Mouse (Mus musculus) common myeloid progenitor, adult 5-6 weeks (primary cell): ENCODE data around the gene Foxm1. TPM values are rescaled to one million over a fixed set of nuclear protein-coding genes. Genes with fewer than 3 reads are reported as not detected.
A peak's percentile ranks its signal among the peaks of the same experiment; 100 is the strongest.

Experiments
- ATAC-seq: replicated peaks from 2 replicates; pipeline ENCODE4 v1.8.0; 2016; ENCODE audit warnings: low read depth, mild to moderate bottlenecking, moderate TSS enrichment, inconsistent platforms; ENCODE audit not compliant: poor library complexity, severe bottlenecking
- total RNA-seq: library from RNA; stranded (forward); fragments of 200-1000, 187-1606 nt; gene quantifications from 2 replicates; pipeline ENCODE4 v1.2.3, GENCODE M21; 2017

Gene Foxm1
- total RNA-seq, 1 experiment from 2014 or later = 19.5 TPM

DNA sequence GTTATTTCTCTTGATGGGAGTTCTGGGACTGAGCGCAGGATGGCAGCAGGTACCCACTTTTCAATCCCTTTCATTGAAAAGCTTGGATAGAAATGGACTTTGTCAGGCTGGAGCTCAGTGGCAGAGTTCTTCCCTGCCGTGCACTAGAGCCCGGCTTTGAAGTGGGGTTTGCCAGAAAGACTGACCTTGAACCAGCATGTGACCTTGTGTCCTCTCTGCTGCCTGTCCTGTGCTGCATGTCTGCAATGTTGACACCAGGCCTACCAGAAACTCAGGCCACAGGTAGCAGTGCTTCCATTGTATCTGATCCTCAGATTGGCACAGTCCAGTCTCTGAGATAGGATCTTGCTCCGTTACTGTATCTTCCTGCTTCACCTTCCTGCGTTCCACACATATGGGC is 7.3 kb downstream of the Foxm1 start:
- ATAC-seq = no peak

DNA sequence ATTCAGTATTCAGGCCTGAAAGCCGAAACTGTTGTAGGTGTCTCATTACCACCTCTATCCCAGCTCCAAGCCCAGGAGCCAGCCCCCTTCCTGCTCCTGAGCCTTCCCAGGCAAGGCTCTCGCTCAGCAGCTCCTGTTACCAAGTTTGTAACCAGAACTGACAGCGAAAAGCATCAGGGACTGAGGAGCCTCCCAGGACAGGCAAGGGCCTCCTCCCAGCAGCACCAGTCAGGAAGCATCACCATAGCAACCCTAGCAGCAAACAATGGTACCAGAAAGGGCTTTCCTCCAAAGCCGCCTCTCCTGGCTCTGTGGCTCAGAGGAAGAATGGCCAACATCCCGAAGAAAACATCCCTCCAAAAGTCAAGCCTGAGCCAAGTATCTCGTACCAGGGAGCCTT is 12.4 kb downstream of the Foxm1 start, which contains the start of the genes Tex52 and Gm44596:
Gene Tex52, plus strand, starts transcription at position 265 of the 400 bp plus-strand sequence.
Gene Gm44596, plus strand, starts transcription at position 312 of the 400 bp plus-strand sequence.
- ATAC-seq = no peak

DNA sequence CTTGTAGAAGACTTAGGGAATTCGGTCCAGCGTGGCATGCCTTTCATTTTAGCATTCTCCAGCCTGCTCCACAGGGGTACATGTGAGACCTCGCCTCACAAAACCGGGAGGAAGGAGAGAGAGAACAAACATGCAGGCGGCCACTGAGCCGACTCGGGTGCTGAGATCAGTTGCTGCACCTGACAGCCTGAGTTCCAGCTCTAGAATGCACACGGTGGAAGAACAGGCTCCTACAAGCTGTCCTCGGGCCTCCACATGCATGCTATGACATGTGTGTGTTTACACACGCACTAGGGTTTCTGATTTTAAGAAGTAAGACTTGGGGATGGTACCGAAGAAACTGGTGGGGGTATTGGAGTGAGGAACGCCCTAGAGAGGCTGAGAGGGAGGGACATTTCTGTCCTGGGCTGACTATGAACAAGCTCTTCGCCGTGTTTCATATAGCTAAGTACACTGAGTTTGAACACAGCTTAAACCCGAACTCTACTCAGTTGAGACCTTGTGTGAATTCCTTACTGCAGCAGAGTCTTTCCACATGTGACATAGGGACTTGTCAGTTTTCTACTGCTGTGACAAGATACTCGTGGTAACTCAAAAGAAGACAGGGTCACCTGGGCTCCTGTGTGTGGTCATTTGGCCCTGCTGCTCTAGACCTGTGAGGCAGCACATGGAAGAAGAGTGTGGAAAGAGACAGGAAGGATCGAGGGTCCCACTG is 13.8 kb downstream of the Foxm1 start:
- no peak for ATAC-seq

DNA sequence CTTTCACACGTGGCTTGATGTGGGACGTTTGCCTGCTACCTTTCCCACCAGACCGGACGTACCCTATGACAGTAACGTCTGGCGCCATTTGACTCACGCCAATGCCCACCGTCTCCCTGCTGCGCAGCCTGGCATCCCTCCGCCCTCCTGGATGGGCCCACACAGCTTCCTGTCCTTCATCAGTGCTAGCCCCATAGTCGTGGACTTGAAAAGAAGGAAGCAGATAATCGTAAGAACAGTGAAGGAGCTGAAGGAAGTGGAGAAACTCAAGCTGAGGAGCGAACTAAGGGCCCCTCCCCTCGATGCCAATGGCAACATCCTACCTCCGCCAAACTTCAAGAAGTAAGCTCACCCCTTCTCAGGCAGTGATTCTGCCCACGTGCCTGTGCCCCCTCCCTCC is 16.9 kb downstream of the Foxm1 start:
- ATAC-seq = peak; percentile 66

DNA sequence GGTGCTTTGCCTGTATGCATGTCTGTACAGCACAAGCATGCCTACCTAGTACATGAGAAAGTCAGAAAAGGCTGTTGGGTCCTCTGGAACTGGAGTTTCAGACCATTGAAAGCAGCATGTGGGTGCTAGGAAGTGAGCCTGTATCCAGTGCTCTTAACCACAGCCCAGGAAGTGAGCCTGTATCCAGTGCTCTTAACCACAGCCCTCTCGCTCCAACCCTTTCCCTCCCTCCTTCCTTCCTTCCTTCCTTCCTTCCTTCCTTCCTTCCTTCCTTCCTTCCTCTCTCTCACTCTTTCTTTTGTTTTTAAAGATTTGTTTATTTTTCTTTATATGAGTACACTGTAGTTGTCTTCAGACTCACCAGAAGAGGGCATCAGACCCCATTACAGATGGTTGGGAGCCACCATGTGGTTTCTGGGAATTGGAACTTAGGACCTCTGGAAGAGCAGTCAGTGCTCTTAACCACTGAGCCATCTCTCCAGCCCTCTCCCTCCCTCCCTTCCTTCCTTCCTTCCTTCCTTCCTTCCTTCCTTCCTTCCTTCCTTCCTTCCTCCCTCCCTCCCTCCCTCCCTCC is 17.9 kb downstream of the Foxm1 start:
- ATAC-seq = peak; percentile 54; the same call in 1 of the 2 replicates

DNA sequence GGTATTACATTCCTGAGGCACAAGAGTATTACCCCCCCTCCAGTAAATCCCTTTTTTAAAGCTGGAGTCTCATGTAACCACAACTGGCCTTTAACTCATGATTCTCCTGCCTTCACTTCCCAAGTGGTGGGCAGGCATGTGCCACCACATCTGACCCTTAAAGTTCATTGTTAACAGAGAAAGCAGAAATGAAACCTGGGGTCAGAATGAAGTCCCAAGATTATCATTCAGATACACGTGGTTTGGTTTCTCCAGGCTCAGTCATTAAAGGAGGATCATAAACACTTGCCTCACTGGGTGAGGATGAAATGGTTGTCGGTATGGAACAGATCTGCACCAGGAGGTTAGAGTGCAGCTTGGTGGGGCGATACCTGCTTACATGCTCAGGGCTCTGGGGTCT is 18.5 kb downstream of the Foxm1 start:
- peak; percentile 72 for ATAC-seq

DNA sequence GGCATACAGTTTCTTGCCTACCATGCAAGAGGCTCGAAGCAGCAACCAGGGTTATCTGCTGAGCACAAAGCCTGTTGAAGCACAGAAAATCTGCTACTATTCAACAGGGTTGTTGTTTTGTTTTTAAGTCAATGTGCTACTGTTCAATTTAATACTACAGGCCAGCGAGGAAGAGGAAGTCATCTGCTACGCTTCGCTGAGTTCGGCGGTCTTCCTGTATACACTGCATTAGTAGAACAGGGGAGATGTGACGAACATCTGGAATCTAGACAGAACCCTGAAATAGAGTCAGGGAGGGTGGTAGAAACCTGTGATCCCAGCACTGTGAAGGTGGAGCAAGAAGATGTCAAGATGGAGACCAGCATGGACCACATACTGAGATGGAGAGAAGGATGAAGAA is 21.0 kb downstream of the Foxm1 start:
- no peak for ATAC-seq

DNA sequence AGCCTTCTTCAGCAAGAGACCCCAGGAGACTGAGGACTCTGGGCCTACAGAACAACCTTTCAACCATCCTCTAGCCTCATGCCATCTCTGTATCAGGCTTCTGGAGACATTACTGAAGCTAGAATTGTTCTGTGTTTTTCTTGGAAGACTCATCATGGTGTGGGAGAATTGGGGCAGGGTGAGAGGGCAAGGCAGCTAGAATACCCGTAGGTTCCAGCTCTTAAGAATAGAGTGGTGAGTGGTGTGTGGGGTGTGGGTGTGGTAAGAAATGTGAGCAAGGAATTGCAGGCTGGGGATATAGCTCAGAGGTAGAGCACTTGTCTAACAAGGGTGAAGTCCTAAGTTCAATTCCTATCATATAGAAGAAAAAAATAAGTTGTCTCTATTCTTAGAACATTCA is 22.3 kb downstream of the Foxm1 start:
- ATAC-seq = no peak

DNA sequence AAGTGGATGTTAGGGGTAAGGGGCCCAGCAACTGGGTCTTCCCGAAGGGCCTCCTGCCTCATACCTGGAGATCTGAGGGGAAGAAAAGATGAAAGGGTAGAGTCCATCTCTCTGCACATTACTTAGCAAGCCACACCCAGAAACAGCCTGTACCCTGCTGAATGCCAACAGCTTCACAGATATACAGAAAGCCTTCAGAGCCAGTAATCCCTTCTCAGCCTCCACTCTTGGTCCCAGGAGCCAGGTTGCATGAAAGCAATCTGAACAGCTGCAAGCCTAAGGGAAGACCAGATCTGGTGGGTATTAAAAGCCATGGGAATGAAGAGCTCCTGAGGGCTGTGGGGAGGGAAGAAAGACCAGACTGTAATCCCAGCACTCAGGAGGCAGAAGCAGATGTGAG is 26.4 kb downstream of the Foxm1 start:
- ATAC-seq = no peak

DNA sequence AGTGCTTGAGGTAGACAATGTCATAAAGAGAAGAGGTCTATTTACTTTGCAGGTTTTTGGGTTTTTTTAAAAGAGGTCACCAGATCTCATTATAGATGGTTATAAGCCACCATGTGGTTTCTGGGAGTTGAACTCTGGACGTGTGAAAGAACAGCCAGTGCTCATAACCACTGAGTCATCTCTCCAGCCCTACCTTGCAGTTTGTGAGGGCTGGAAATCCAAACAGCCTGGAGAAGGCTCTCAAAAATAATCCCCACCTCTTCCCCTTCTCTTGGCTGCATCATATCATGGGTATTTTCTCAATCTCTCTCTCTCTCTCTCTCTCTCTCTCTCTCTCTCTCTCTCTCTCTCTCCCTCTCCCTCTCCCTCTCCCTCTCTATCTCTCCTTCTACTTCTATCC is 27.9 kb downstream of the Foxm1 start:
- ATAC-seq = no peak

DNA sequence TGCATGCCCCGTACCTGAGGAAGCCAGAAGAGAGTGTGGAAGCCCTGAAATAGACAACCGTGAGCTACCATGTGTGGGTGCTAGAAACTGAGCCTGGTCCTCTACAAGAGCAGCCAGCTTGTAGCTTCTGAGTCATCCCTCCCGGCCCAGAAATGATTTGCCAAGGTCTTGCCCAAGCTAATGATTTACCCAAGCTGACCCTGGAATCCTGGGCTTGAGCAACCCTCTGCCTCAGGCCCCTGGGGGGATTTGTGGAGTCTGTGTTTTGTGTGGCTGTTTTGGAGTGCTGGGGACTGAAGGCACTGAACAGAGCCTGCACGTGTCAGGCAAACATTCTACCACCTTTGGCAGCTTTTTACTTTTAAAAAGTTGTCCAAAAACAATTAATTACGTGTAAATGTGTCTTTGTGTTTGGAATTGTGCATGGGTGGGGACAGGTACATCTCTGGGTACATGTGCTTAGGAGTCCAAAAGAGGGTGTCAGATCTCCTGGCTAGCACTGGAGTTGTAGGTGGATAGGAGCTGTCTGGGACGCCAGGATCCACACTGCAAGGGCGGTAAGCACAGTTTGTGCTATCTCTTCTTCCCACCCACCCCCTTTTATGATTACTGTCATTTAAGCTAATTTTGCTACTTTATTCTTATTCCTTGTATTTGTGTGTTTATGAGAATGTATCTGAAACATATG is 35.0 kb downstream of the Foxm1 start:
- ATAC-seq = no peak

DNA sequence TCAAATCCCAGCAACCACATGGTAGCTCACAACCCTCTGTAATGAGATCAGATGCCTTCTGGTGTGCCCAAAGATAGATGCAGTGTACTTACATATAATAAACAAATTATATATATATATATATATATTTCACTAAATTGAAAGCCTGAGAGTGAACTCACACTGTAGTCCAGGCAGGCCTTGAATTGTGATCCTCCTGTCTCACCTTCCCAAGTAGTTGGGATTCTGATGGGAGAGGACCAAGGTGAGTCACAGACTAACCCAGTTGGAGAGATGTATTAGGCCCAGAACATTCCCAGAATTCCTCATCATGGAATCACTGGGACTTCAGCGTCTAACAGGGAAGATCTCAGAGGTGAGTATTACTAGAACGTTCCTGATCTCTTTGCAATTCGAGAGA is 36.2 kb downstream of the Foxm1 start, which contains the start of gene Nrip2:
Gene Nrip2, plus strand, starts transcription at position 301 of the 400 bp plus-strand sequence.
- ATAC-seq = no peak

DNA sequence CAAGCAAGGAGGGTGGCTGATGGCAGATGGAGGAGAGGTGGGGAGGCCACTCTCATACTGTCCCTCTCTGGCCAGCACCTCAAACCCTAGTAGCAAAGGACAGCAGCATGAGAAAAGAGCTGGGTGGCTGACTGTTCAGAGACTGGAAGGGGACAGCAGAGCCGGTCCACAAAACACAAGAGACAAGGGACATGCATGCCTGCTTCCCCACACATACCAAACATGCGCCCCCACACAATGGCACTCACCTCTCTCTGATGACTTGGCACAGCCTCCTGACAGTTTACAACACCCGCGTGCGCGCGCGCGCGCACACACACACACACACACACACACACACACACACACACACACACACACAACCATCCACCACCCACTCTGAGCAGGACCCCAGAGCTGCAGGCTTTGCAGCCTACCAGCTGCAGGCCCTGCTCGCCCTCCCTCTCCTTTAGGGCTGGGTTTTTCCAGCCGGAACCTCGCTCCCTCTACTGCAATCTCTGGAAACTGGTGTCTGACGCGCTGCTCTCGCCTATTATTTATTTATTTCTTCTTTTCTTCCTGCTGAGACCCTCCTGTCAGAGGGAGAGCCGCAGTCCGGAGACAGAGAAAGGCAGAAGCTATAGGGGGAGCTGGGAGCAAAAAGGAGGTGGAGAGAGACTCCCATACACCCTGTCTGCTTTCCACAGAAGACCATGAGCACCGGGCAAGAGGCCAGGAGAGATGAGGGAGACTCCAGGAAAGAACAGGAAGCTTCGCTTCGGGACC is 36.8 kb downstream of the Foxm1 start:
- no peak for ATAC-seq

DNA sequence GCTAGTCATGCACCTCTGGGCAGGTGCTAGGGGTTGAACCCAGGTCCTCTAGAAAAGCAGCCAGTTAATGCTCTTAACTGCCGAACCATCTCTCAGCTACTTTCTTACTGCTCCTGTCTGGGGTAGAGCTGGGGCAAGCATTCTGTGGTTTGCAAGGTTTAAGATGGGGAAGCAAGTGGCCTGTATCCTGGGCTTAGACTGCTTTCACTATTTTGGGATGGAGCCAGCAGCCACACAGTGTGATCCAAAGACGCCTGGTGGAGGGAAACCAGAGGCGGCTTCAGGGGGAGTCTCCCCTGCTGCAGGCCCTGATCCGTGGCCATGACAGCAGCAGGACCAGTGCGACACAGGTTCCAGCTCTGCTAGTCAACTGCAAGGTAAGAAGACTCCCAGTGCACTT is 41.9 kb downstream of the Foxm1 start:
- ATAC-seq = peak; percentile 50

DNA sequence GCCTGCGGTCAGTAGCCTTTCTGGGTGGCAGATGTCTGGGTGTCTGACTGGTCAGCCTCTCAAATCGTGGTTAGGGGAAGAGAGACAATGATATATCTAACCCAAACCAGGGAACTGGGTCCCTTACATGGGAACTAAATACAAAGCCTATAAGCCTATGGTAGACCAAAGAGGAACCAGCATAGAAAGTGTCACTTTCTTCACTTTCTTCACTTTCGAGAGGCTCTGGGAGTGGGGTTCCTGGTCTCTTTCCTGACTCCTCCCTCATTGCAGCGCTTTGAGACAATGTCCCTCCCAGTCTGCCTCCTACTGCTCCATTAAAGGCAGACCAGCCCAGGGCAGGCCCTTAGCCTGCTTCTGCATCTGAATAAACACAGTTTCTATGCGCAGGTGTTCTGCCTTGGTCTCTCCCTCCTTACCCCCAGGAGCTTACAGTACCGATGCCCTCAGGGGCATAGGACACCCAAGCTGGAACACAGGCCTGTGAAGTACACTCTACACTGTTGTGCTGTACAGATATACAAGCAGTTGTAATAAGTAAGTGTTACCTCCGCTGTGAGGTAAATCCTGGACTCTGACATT is 45.9 kb downstream of the Foxm1 start:
- ATAC-seq = peak; percentile 42

DNA sequence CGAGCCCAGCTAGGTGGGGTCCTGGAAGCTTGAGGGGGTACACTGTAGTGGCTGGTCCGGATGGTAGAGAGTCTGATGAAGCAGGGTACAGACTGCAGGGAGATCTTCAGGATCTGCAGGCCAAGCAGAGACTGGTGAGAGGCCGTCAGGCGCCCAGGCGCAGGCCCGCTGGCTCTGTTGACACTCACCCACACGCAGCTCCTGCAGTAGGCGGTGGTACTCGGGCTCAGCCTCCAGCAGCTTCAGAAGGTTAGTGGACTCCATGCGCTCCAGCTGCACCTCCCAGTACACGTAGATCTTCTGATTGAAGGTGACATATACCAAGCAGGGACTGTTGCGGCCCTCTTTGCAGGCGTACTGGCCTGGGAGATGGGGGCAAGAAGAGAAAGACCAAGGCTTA is 47.5 kb downstream of the Foxm1 start:
- no peak for ATAC-seq

DNA sequence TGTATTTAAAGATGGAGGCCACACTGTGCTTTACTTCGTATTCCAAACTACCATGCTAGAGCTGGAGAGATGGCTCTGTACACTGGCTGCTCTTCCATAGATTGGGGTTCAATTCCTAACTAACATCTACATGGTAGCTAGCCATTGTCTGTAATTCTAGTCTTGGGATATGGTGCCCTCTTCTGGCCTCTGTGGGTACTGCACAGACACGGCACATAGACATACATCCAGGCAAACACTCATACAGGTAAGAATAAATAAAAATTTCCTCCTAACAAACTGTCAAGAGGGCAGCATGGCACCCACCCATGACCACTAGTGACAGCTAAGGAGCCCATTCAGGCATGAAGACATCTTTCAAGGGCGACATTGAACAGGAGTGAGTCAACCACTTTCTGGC is 48.3 kb downstream of the Foxm1 start:
- peak; percentile 80 for ATAC-seq

DNA sequence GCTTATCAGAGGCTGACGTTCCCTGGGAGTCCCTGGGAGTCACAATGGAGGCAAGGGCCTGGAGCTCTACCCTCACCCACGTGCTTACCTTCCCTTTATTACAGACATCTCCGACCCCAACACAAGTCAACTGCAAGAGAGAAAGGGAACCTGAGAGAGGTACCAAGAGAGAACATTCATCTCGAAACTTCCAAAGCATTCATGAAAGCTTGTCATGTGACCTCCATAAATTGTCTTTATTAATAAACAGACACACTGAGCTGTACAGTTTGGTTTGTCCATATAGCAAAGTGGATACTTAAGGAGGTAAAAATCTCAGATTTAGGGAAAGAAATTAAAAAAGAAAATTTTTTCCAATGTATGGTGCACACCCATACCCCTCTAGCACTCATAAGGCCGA is 53.4 kb downstream of the Foxm1 start:
- ATAC-seq = no peak

DNA sequence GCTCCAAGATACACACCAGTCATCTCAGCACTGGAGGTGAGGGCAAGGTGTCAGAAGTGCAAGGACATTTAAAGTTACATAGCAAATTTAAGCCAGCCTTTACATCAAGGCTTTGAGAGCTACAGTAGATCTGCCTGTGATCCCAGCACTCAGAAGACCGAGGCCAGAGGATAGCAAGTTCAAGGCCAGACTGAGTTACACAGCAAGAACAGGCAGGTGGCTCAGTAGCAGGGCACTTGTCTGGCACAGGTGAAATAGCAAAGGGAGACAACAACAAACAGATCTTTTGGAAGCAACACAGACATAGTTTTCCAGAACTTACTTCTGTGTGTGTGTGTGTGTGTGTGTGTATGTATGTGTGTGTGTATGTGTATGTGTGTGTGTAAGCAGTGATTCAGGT is 55.3 kb downstream of the Foxm1 start:
- no peak for ATAC-seq

DNA sequence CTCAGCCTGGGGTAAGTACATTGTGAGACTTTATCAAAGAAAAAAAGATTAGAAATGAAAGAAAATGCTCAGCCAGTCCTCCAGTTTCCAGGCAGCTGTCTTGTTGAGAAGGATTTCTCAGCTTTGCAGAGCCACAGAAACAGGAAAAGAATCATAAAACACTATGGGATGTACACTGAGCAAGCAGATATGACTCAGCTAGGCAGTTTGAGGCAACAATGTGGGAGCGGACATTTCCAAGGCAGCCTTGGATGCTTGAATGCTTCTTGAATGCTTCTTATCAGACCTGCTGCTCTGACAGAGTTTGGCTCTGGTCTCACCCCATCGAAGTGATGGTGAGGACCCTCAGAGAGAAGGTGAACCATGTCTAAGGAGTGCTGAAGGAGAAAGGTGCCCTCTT is 58.3 kb downstream of the Foxm1 start:
- no peak for ATAC-seq
